Mouse (Mus musculus) intestine, postnatal 0 days (tissue): ENCODE data around the gene Gtpbp8. TPM values are rescaled to one million over a fixed set of nuclear protein-coding genes. Genes with fewer than 3 reads are reported as not detected.

Source experiments
- ATAC-seq: fragments of 200-750 bp; cut with Nextera tagmentation; 2 replicates; pipeline ENCODE4 v1.8.0; 2017; ENCODE audit warnings: mild to moderate bottlenecking, moderate TSS enrichment, moderate library complexity
- H3K27ac ChIP-seq: fragments of 300-500 bp; sonication (generic); 2 replicates; pipeline ENCODE4 v1.5.1; 2014; ENCODE audit warnings: mild to moderate bottlenecking, low read depth, low read length, moderate library complexity
- H3K27me3 ChIP-seq: fragments of 300-500 bp; sonication (generic); replicated peaks from 2 replicates; pipeline ENCODE4 v1.6.1; 2014; ENCODE audit warnings: low read length, mixed read lengths; ENCODE audit not compliant: control insufficient read depth, insufficient read depth
- H3K36me3 ChIP-seq: fragments of 300-500 bp; sonication (generic); 2 replicates; pipeline ENCODE4 v1.6.1; 2014; ENCODE audit warnings: mild to moderate bottlenecking, moderate library complexity; ENCODE audit not compliant: control insufficient read depth, insufficient read depth
- H3K4me1 ChIP-seq: fragments of 300-500 bp; sonication (generic); replicated peaks from 2 replicates; pipeline ENCODE4 v1.6.1; 2014; ENCODE audit warnings: antibody characterized with exemption, low read length, mixed read lengths; ENCODE audit not compliant: control insufficient read depth, insufficient read depth
- H3K4me2 ChIP-seq: fragments of 300-500 bp; sonication (generic); replicated peaks from 2 replicates; pipeline ENCODE4 v1.6.1; 2014; ENCODE audit warnings: low read depth, mild to moderate bottlenecking, moderate library complexity
- H3K4me3 ChIP-seq: fragments of 300-500 bp; sonication (generic); 2 replicates; pipeline ENCODE4 v1.5.1; 2014; ENCODE audit warnings: low read depth, low read length
- H3K9ac ChIP-seq: fragments of 300-500 bp; sonication (generic); 2 replicates; pipeline ENCODE4 v1.6.1; 2014; ENCODE audit warnings: mild to moderate bottlenecking, low read depth, low read length
- H3K9me3 ChIP-seq: fragments of 300-500 bp; sonication (generic); 2 replicates; pipeline ENCODE4 v1.6.1; 2016; ENCODE audit warnings: mixed run types; ENCODE audit not compliant: control insufficient read depth
- CTCF ChIP-seq: sonication (generic); IDR thresholded peaks from 2 replicates; pipeline ENCODE4 v1.5.1; 2016; ENCODE audit warnings: low read depth, mild to moderate bottlenecking, control low read depth, antibody characterized with exemption, moderate library complexity
- WGBS: fragments of 180-500 bp; shearing (Covaris S2); extraction: QIAGEN DNeasy Blood & Tissue Kit; methylation state at CpG from one replicate; pipeline ENCODE4 v1.1.7; 2014; 5-methylcytosine and 5-hydroxymethylcytosine counted together
- polyA plus RNA-seq: library from polyadenylated mRNA; unstranded; fragments of >200 nt; fragmentation: Nextera tagmentation; extraction: Ambion mirVana; gene quantifications from 2 replicates; pipeline ENCODE4 v1.2.1, GENCODE M21; 2015

The Gtpbp8 gene
- polyA plus RNA-seq, 1 experiment from 2014 or later, result 21.5 TPM

DNA sequence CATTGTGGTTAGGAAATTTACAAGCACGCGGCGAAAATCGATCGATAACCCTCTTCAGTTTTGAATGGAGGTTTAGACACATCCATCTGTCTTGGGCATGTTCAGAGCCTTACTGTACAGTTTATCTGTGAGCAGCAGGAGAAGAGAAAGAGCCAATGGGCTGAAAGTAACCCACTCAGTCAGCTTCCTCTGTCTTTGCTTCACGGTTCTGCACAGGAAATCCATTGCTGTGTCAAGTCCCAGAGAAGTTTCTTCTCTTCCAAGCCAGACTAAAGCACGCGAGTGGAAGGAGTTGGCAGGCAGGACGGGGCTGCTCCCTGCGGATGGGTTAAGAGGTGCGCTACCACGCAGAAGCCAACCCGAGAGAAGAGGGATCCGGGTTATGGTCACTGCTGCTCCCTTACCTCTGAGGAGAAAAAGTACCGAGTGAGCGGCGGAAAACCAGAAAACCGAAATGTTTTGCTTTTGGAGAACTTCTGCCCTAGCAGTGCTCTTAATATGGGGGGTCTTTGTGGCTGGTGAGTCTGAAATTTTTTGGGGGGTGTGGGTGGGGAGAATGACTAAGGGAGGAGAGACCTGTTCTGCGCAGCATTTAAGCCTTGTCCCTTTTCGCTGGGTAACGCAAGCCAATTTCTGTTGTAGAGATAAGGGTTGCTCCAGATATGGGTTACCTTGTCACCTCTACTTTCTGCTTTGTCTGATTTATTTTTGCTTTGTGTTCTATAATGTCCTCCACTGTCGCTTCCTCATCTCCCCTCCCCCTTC, 19.6 kb upstream of the Gtpbp8 start, which contains the start of gene Cd200r1:
TSS of gene Cd200r1 (plus strand) at position 182 of the 765 bp plus-strand sequence.
- Histone ChIP-seq H3K9ac (no peak within 1 kb of the TSS), H3K4me1 (no peaks in the 10 kb centered on the region), H3K36me3 (no peaks in the 10 kb centered on the region), H3K4me2 (no peak within 1 kb of the TSS), H3K27me3 (no peaks in the 10 kb centered on the region), H3K4me3 (no peak within 1 kb of the TSS), H3K9me3 (no peaks in the 10 kb centered on the region), H3K27ac (no peak within 1 kb of the TSS)
- no peak for ATAC-seq
- 72% methylated on average over 22 of the region's 22 CpGs for WGBS
- no peak for TF ChIP-seq CTCF

DNA sequence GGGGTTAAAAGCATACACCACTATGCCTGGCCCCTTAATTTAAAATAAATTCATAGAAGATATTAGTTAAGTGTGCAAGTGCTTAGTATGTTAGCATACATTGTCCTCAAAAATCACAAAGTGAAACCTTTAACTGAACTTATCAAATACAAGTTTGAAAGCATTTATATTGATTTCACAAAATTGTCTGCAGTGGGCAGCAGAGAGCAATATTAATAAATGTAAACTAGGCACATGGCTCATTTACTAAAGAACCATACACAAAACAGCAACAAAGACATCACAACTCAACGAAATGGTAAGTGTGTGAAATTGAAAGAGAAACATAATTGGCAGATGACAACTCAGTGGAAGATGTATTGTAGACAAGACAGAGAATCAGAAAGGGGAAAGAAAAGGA, 15.6 kb upstream of the Gtpbp8 start:
- TF ChIP-seq CTCF, result peak; percentile 54
- no peak for ATAC-seq
- no peak overlapping the region for H3K9ac ChIP-seq
- no peak overlapping the region for H3K27ac ChIP-seq
- H3K27me3 ChIP-seq, result no peaks in the 10 kb centered on the region
- no peak overlapping the region for H3K4me2 ChIP-seq
- H3K4me1 ChIP-seq, result no peaks in the 10 kb centered on the region
- no peaks in the 10 kb centered on the region for H3K9me3 ChIP-seq
- no peaks in the 10 kb centered on the region for H3K36me3 ChIP-seq
- H3K4me3 ChIP-seq, result no peak overlapping the region
- WGBS, result 60% methylated on average over 1 of the region's 1 CpGs

DNA sequence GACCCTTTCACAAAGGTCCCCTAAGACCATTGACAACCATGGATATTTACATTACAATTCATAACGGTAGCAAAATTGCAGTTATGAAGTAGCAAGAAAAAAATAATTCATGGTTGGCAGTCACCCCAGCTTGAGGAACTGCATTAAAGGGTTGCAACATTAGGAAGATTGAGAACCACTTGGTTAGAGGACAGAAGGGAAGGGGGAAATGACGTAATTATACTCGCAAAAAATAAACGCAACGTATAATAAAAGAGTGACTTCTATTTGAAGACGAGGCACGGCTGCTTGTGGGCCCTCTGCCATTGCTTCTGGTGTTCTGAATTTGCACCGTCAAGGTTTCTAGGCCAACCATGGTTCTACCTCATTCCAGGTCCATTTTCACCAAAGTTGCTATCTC, 11.5 kb upstream of the Gtpbp8 start:
- Histone ChIP-seq H3K4me2 (no peak overlapping the region), H3K27ac (no peak overlapping the region), H3K9me3 (no peaks in the 10 kb centered on the region), H3K4me3 (no peak overlapping the region), H3K4me1 (no peaks in the 10 kb centered on the region), H3K27me3 (no peaks in the 10 kb centered on the region), H3K9ac (no peak overlapping the region), H3K36me3 (no peaks in the 10 kb centered on the region)
- no peak for ATAC-seq
- no peak for TF ChIP-seq CTCF
- WGBS, result 66% methylated on average over 8 of the region's 8 CpGs

DNA sequence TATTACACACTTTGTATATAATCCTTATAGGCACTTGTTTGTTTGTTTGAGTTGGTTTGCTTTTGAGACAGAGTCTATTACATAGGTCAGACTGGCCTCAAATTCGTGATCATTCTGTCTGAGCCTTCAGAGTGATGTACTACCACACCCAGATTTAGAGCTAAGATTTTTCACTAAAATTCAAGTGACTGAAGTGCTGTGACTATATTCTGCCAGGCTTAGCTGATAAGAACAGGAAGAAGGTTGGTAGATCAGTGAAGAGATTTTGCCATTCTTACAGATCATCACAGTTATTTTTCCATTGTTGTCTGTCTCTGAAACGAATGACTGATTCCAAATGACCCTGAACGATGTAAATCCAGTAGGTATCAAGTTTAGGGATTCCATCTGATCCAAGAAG, 1.8 kb upstream of the Gtpbp8 start:
- ATAC-seq, result no peak
- WGBS, result 52% methylated on average over 3 of the region's 3 CpGs
- no peaks in the 10 kb centered on the region for H3K9me3 ChIP-seq
- no peak overlapping the region for H3K4me3 ChIP-seq
- no peak overlapping the region for H3K4me2 ChIP-seq
- TF ChIP-seq CTCF, result no peak
- H3K9ac ChIP-seq, result no peak overlapping the region
- no peaks in the 10 kb centered on the region for H3K27me3 ChIP-seq
- H3K4me1 ChIP-seq, result 0 out of 2 replicates have a peak, but pooled peaks cover 7% of the 10 kb centered on the region
- no peak overlapping the region for H3K27ac ChIP-seq
- no peaks in the 10 kb centered on the region for H3K36me3 ChIP-seq

- Histone ChIP-seq H3K9ac (peak overlapping the region; percentile 84), H3K4me2 (peak overlapping the region; percentile 77), H3K4me1 (0 out of 2 replicates have a peak, but pooled peaks cover 7% of the 10 kb centered on the region), H3K27me3 (no peaks in the 10 kb centered on the region), H3K36me3 (peaks cover 8% of the 10 kb centered on the region), H3K27ac (peak overlapping the region; percentile 96), H3K4me3 (peak overlapping the region; percentile 78), H3K9me3 (no peaks in the 10 kb centered on the region)
- no peak for TF ChIP-seq CTCF
- peak; percentile 19 for ATAC-seq
- 5% methylated on average over 14 of the region's 14 CpGs for WGBS
Measured at GRCm38 (mm10) chr16:44745471-44745865, 695 bp downstream of the Gtpbp8 start.

- Histone ChIP-seq H3K27me3 (no peaks in the 10 kb centered on the region), H3K4me2 (no peak overlapping the region), H3K9ac (no peak overlapping the region), H3K4me3 (no peak overlapping the region), H3K9me3 (no peaks in the 10 kb centered on the region), H3K4me1 (0 out of 2 replicates have a peak, but pooled peaks cover 7% of the 10 kb centered on the region), H3K36me3 (peaks cover 29% of the 10 kb centered on the region), H3K27ac (no peak overlapping the region)
- WGBS, result 93% methylated on average over 1 of the region's 1 CpGs
- peak; percentile 30 for TF ChIP-seq CTCF
- no peak for ATAC-seq
Measured at GRCm38 (mm10) chr16:44742753-44743152, 3.4 kb downstream of the Gtpbp8 start.
